Mouse (Mus musculus) megakaryocyte, embryonic 14.5 days (primary cell): ENCODE measurements around the gene Fam19a4.

Experiments
- FLI1 ChIP-seq: IDR thresholded peaks from 2 replicates; pipeline ENCODE4 v1.6.1; 2012; ENCODE audit warnings: low read length, inconsistent platforms, mixed read lengths
- GATA1 ChIP-seq: IDR thresholded peaks from 3 replicates; pipeline ENCODE4 v1.6.1; 2012; ENCODE audit warnings: mixed read lengths, low read length, inconsistent platforms, borderline replicate concordance

GRCm38 (mm10) chr6:97082336-97082735 lies 22.1 kb upstream of the Fam19a4 start:
- no peak for TF ChIP-seq GATA1
- TF ChIP-seq FLI1 = no peak
